Mouse (Mus musculus) lung, postnatal 0 days (tissue): ENCODE results near the gene Nlrp4c.

Experiments used
- CTCF ChIP-seq: IDR thresholded peaks from 2 replicates; pipeline ENCODE4 v1.5.1; 2016; ENCODE audit warnings: antibody characterized with exemption, mild to moderate bottlenecking
- EP300 ChIP-seq: IDR thresholded peaks from 2 replicates; pipeline ENCODE4 v1.6.1; 2016; ENCODE audit warnings: antibody characterized with exemption, mild to moderate bottlenecking, control low read depth

- TF ChIP-seq CTCF = no peak
- TF ChIP-seq EP300 = no peak
Observed at GRCm38 (mm10) chr7:6010910-6011309, 34.1 kb upstream of the Nlrp4c start, which contains the start of gene Vmn1r65.
